Mouse (Mus musculus) MEL (cell line): ENCODE results near the gene Ncan. TPM values are rescaled to one million over a fixed set of nuclear protein-coding genes. Genes with fewer than 3 reads are reported as not detected.

Experiments
- DNase-seq: peaks from one replicate; pipeline ENCODE4 v3.0.0; 2011; ENCODE audit warnings: low read depth, low spot score
- H3K27ac ChIP-seq: 2 replicates; pipeline ENCODE4 v1.5.1; 2012; ENCODE audit warnings: low read depth, mild to moderate bottlenecking, control low read depth, low read length, moderate library complexity; ENCODE audit not compliant: control insufficient read depth
- H3K27me3 ChIP-seq, 2 experiments: fragments of 150-350 bp in 1 of 2; sonication (generic) in 1 of 2; 2 replicates each; pipeline ENCODE4 v1.6.1; 2012; ENCODE audit warnings: low read length in 2 of 2, mild to moderate bottlenecking in 2 of 2, improper control_type of control experiment in 1 of 2, moderate library complexity in 1 of 2; ENCODE audit not compliant: insufficient read depth in 2 of 2, control insufficient read depth in 1 of 2
- H3K36me3 ChIP-seq, 2 experiments: 2 replicates each; pipeline ENCODE4 v1.6.1; 2012 to 2014; ENCODE audit warnings: low read length in 2 of 2, improper control_type of control experiment in 1 of 2, inconsistent platforms in 1 of 2, mild to moderate bottlenecking in 1 of 2; ENCODE audit not compliant: insufficient read depth in 2 of 2, control insufficient read depth in 1 of 2
- H3K4me1 ChIP-seq, 2 experiments: fragments of 150-350 bp in 1 of 2; sonication (generic) in 1 of 2; 2 replicates each; pipeline ENCODE4 v1.6.1; 2012; ENCODE audit warnings: low read length in 2 of 2, improper control_type of control experiment in 1 of 2, mild to moderate bottlenecking in 1 of 2; ENCODE audit not compliant: insufficient read depth in 2 of 2, control insufficient read depth in 1 of 2
- H3K4me3 ChIP-seq, 2 experiments: fragments of 150-350 bp in 1 of 2; sonication (generic) in 1 of 2; 2 replicates each; pipeline ENCODE4 v1.5.1; 2012; ENCODE audit warnings: low read depth in 2 of 2, low read length in 2 of 2, mild to moderate bottlenecking in 2 of 2, moderate library complexity in 2 of 2, control low read depth in 1 of 2, improper control_type of control experiment in 1 of 2; ENCODE audit not compliant: control insufficient read depth in 1 of 2, insufficient read depth in 1 of 2
- H3K79me2 ChIP-seq: 2 replicates; pipeline ENCODE4 v1.6.1; 2012; ENCODE audit warnings: mild to moderate bottlenecking, low read length, moderate library complexity; ENCODE audit not compliant: control insufficient read depth, poor library complexity, insufficient read depth
- H3K9ac ChIP-seq: 2 replicates; pipeline ENCODE4 v1.6.1; 2012; ENCODE audit warnings: low read depth, mild to moderate bottlenecking, control low read depth, low read length, moderate library complexity; ENCODE audit not compliant: control insufficient read depth, poor library complexity, severe bottlenecking
- H3K9me3 ChIP-seq: fragments of 150-350 bp; sonication (generic); replicated peaks from 2 replicates; pipeline ENCODE4 v1.6.1; 2012; ENCODE audit warnings: mild to moderate bottlenecking, low read length, improper control_type of control experiment, moderate library complexity; ENCODE audit not compliant: insufficient read depth
- BHLHE40 ChIP-seq: IDR thresholded peaks from 2 replicates; pipeline ENCODE4 v1.6.1; 2012; ENCODE audit warnings: low read depth, mild to moderate bottlenecking, inconsistent platforms, low read length, improper control_type of control experiment, borderline replicate concordance
- CHD1 ChIP-seq: IDR thresholded peaks from 2 replicates; pipeline ENCODE4 v1.6.1; 2012; ENCODE audit warnings: low read depth, mild to moderate bottlenecking, inconsistent platforms, low read length, improper control_type of control experiment
- E2F4 ChIP-seq: IDR thresholded peaks from 2 replicates; pipeline ENCODE4 v1.6.1; 2011; ENCODE audit warnings: low read depth, low read length, improper control_type of control experiment, borderline replicate concordance
- HCFC1 ChIP-seq: IDR thresholded peaks from 2 replicates; pipeline ENCODE4 v1.6.1; 2012; ENCODE audit warnings: low read depth, mild to moderate bottlenecking, inconsistent platforms, low read length, improper control_type of control experiment, moderate library complexity
- KAT2A ChIP-seq: conservative IDR thresholded peaks from 2 replicates; pipeline ENCODE4 v1.6.1; 2012; ENCODE audit warnings: low read depth, low read length, improper control_type of control experiment, inconsistent platforms
- MAX ChIP-seq: IDR thresholded peaks from 2 replicates; pipeline ENCODE4 v1.6.1; 2011; ENCODE audit warnings: low read length, improper control_type of control experiment
- MEF2A ChIP-seq: IDR thresholded peaks from 2 replicates; pipeline ENCODE4 v1.6.1; 2014; ENCODE audit warnings: low read depth, mild to moderate bottlenecking, inconsistent platforms, low read length, improper control_type of control experiment; ENCODE audit not compliant: poor library complexity, insufficient replicate concordance, severe bottlenecking; ENCODE audit errors: extremely low read depth
- MXI1 ChIP-seq: IDR thresholded peaks from 2 replicates; pipeline ENCODE4 v1.6.1; 2011; ENCODE audit warnings: mild to moderate bottlenecking, low read depth, low read length, improper control_type of control experiment
- MYC ChIP-seq: IDR thresholded peaks from 2 replicates; pipeline ENCODE4 v1.6.1; 2011; ENCODE audit warnings: low read depth, mild to moderate bottlenecking, low read length, improper control_type of control experiment, moderate library complexity
- POLR2AphosphoS2 ChIP-seq: IDR thresholded peaks from 2 replicates; pipeline ENCODE4 v1.6.1; 2011; ENCODE audit warnings: low read length, improper control_type of control experiment
- POLR2AphosphoS5 ChIP-seq: IDR thresholded peaks from 2 replicates; pipeline ENCODE4 v1.6.1; 2012; ENCODE audit warnings: low read depth, borderline replicate concordance, mild to moderate bottlenecking, inconsistent platforms, low read length, moderate library complexity, mixed read lengths
- RAD21 ChIP-seq: IDR thresholded peaks from 2 replicates; pipeline ENCODE4 v1.6.1; 2011; ENCODE audit warnings: mild to moderate bottlenecking, low read depth, low read length, improper control_type of control experiment
- RCOR1 ChIP-seq: IDR thresholded peaks from 2 replicates; pipeline ENCODE4 v1.6.1; 2012; ENCODE audit warnings: low read depth, mild to moderate bottlenecking, inconsistent platforms, low read length, improper control_type of control experiment
- SIN3A ChIP-seq: IDR thresholded peaks from 2 replicates; pipeline ENCODE4 v1.6.1; 2012; ENCODE audit warnings: low read length, improper control_type of control experiment, inconsistent platforms
- SMC3 ChIP-seq: IDR thresholded peaks from 2 replicates; pipeline ENCODE4 v1.6.1; 2011; ENCODE audit warnings: low read depth, low read length, improper control_type of control experiment
- TAL1 ChIP-seq: IDR thresholded peaks from 2 replicates; pipeline ENCODE4 v1.6.1; 2012; ENCODE audit warnings: mild to moderate bottlenecking, inconsistent platforms, low read length, moderate library complexity, mixed read lengths
- TCF12 ChIP-seq: IDR thresholded peaks from 2 replicates; pipeline ENCODE4 v1.6.1; 2014; ENCODE audit warnings: low read depth, mild to moderate bottlenecking, inconsistent platforms, low read length, improper control_type of control experiment, moderate library complexity
- USF1 ChIP-seq: IDR thresholded peaks from 2 replicates; pipeline ENCODE4 v1.6.1; 2014; ENCODE audit warnings: low read depth, mild to moderate bottlenecking, inconsistent platforms, low read length, improper control_type of control experiment, moderate library complexity
- USF2 ChIP-seq, 2 experiments: IDR thresholded peaks; 2 replicates each; pipeline ENCODE4 v1.6.1; 2011 to 2012; ENCODE audit warnings: improper control_type of control experiment in 2 of 2, low read length in 2 of 2, borderline replicate concordance in 1 of 2, inconsistent platforms in 1 of 2, low read depth in 1 of 2, mild to moderate bottlenecking in 1 of 2; ENCODE audit not compliant: insufficient read depth in 1 of 2
- ZC3H11A ChIP-seq: IDR thresholded peaks from 2 replicates; pipeline ENCODE4 v1.6.1; 2012; ENCODE audit warnings: low read depth, mild to moderate bottlenecking, inconsistent platforms, low read length, improper control_type of control experiment
- ZKSCAN1 ChIP-seq: IDR thresholded peaks from 2 replicates; pipeline ENCODE4 v1.6.1; 2012; ENCODE audit warnings: low read depth, mild to moderate bottlenecking, inconsistent platforms, low read length, improper control_type of control experiment, moderate library complexity
- polyA plus RNA-seq, 2 experiments: library from polyadenylated mRNA; stranded (reverse) in 1 of 2; unstranded in 1 of 2; fragments of >175 nt in 1 of 2; fragments of >200 nt in 1 of 2; gene quantifications; 2 replicates each; pipeline versions ENCODE4 v1.2.1 to v1.2.4; 2012; ENCODE audit warnings: low replicate concordance in 2 of 2, low read depth in 1 of 2; ENCODE audit not compliant: insufficient read length in 2 of 2, insufficient read depth in 1 of 2, missing spikeins in 1 of 2
- total RNA-seq: library from RNA; depleted of rRNA; stranded (reverse); fragments of 300-350 nt; gene quantifications from 2 replicates; pipeline ENCODE4 v1.2.3, GENCODE M21; 2012

Ncan gene
- total and polyA plus RNA-seq, 3 experiments: not detected

DNA sequence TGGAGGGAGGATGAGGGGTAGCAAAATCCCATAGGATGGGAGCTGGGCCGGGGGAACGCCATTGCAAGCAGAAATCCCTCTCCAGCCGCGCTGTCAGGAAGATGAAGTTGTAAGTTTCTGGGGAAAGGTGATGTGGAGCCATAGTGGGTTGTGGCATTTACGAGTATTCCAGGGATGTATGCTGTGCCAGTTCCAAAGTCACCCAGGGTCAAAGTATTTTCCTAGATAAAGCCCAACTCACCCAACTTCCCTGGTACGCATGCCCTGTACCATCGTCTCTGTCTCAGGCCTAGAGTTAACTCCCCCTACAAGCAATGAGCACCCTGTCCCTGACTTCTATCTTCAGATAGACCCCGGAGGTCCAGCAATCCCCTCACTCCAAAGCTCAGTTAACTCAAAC is 47.6 kb downstream of the Ncan start:
- H3K27me3 ChIP-seq: no peaks in the 10 kb centered on the region
- peak; percentile 8 for DNase-seq
- H3K9me3 ChIP-seq: no peaks in the 10 kb centered on the region
- TF ChIP-seq ZKSCAN1 (no peak), SMC3 (no peak), MAX (no peak), USF1 (no peak), BHLHE40 (no peak), RCOR1 (no peak), CHD1 (no peak), ZC3H11A (no peak), E2F4 (no peak), SIN3A (no peak), TAL1 (no peak), POLR2AphosphoS5 (no peak), MYC (no peak), MEF2A (no peak), MXI1 (no peak), POLR2AphosphoS2 (no peak), HCFC1 (no peak)
- no peak overlapping the region for H3K4me3 ChIP-seq
- peaks cover 4 to 20% of the 10 kb centered on the region in 2 experiments for H3K4me1 ChIP-seq
- no peaks in the 10 kb centered on the region for H3K79me2 ChIP-seq
- H3K36me3 ChIP-seq: peaks cover 0 to 13% of the 10 kb centered on the region in 2 experiments; a peak in 3 of 4 replicates
- peak overlapping the region; percentile 15; the same call in 1 of the 2 replicates for H3K27ac ChIP-seq
- no peak overlapping the region for H3K9ac ChIP-seq

DNA sequence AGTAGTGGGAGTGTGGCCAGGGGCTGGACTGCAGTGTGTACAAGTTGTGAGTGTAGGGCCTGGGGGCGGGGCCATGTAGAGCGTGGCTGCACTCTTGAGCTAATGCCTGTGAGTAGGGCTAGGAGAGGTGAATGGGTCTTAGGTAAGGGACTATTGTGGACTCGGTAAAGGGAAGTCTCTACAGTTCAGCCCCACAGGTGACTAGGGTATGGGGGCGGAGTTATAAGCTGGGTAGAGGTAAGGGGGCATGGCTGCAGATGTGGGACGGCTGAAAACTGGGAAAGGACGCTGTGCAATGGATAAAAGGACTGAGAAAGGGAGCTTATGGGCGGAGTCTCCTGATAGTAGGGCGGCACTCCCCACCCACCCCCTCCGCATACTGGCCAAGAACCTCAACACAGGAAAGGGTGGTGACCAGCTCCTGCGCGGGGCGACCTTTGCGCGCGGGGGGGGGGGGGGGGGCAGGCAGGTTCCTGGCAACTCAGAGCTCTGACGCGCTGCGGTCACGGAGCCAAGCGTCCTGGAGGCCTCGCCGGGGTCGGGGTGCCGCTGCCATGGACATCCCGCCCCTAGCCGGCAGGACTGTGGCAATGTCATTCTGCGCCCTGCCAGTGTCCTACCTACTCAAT is 48.1 kb downstream of the Ncan start, which contains the start of gene Tm6sf2:
Gene Tm6sf2 (plus strand): TSS at position 484 of the 629 bp plus-strand sequence.
- no peaks in the 10 kb centered on the region for H3K79me2 ChIP-seq
- DNase-seq: peak; percentile 14
- peaks cover 4 to 20% of the 10 kb centered on the region in 2 experiments for H3K4me1 ChIP-seq
- H3K9me3 ChIP-seq: no peaks in the 10 kb centered on the region
- H3K36me3 ChIP-seq: peaks cover 0 to 13% of the 10 kb centered on the region in 2 experiments
- H3K27me3 ChIP-seq: no peaks in the 10 kb centered on the region
- no peak within 1 kb of the TSS for H3K4me3 ChIP-seq
- TF ChIP-seq USF1: no peak
- no peak for TF ChIP-seq POLR2AphosphoS5
- TF ChIP-seq TAL1: no peak
- TF ChIP-seq HCFC1: no peak
- no peak for TF ChIP-seq TCF12
- TF ChIP-seq USF2 (IDR thresholded peaks at IDR 0.05; ENCODE audit: borderline replicate concordance in 1 of 2, insufficient read depth in 1 of 2, low read depth in 1 of 2, low read length in 2 of 2): no peak
- TF ChIP-seq KAT2A: no peak
- TF ChIP-seq RAD21: no peak
- TF ChIP-seq MYC: no peak
- no peak for TF ChIP-seq MXI1
- H3K27ac ChIP-seq: peak within 1 kb of the TSS; percentile 15; the same call in 1 of the 2 replicates
- H3K9ac ChIP-seq: no peak within 1 kb of the TSS
